Mouse (Mus musculus) kidney, embryonic 15.5 days (tissue): ENCODE measurements around the gene Lhx4. TPM values are rescaled to one million over a fixed set of nuclear protein-coding genes. Genes with fewer than 3 reads are reported as not detected.
A peak's percentile ranks its signal among the peaks of the same experiment; 100 is the strongest.

ENCODE experiments used
- ATAC-seq: fragments of 200-750 bp; cut with Nextera tagmentation; replicated peaks from 2 replicates; pipeline ENCODE4 v1.8.0; 2017; ENCODE audit warnings: moderate TSS enrichment; ENCODE audit not compliant: low FRiP score
- H3K27ac ChIP-seq: fragments of 300-500 bp; sonication (generic); 2 replicates; pipeline ENCODE4 v1.5.1; 2015; ENCODE audit warnings: mild to moderate bottlenecking, inconsistent platforms
- H3K27me3 ChIP-seq: fragments of 300-500 bp; sonication (generic); 2 replicates; pipeline ENCODE4 v1.6.1; 2015; ENCODE audit warnings: inconsistent platforms
- H3K36me3 ChIP-seq: fragments of 300-500 bp; sonication (generic); 2 replicates; pipeline ENCODE4 v1.6.1; 2015; ENCODE audit warnings: inconsistent platforms
- H3K4me1 ChIP-seq: fragments of 300-500 bp; sonication (generic); 2 replicates; pipeline ENCODE4 v1.6.1; 2015; ENCODE audit warnings: inconsistent platforms
- H3K4me2 ChIP-seq: fragments of 300-500 bp; sonication (generic); 2 replicates; pipeline ENCODE4 v1.6.1; 2015; ENCODE audit warnings: moderate library complexity, mild to moderate bottlenecking, inconsistent platforms
- H3K4me3 ChIP-seq: fragments of 300-500 bp; sonication (generic); replicated peaks from 2 replicates; pipeline ENCODE4 v1.5.1; 2015; ENCODE audit warnings: mild to moderate bottlenecking, inconsistent platforms
- H3K9ac ChIP-seq: fragments of 300-500 bp; sonication (generic); 2 replicates; pipeline ENCODE4 v1.6.1; 2015; ENCODE audit warnings: mild to moderate bottlenecking, inconsistent platforms
- H3K9me3 ChIP-seq: fragments of 300-500 bp; sonication (generic); replicated peaks from 2 replicates; pipeline ENCODE4 v1.6.1; 2016; ENCODE audit warnings: inconsistent platforms
- WGBS: fragments of 180-500 bp; shearing (Covaris S2); methylation state at CpG from one replicate; pipeline ENCODE4 v1.1.7; 2015; ENCODE audit warnings: mixed read lengths; 5-methylcytosine and 5-hydroxymethylcytosine counted together
- polyA plus RNA-seq: library from polyadenylated mRNA; unstranded; fragments of >200 nt; fragmentation: Nextera tagmentation; extraction: Ambion mirVana; gene quantifications from 2 replicates; pipeline ENCODE4 v1.2.1, GENCODE M21; 2015

Lhx4 gene
- polyA plus RNA-seq, 1 experiment from 2014 or later = not detected

DNA sequence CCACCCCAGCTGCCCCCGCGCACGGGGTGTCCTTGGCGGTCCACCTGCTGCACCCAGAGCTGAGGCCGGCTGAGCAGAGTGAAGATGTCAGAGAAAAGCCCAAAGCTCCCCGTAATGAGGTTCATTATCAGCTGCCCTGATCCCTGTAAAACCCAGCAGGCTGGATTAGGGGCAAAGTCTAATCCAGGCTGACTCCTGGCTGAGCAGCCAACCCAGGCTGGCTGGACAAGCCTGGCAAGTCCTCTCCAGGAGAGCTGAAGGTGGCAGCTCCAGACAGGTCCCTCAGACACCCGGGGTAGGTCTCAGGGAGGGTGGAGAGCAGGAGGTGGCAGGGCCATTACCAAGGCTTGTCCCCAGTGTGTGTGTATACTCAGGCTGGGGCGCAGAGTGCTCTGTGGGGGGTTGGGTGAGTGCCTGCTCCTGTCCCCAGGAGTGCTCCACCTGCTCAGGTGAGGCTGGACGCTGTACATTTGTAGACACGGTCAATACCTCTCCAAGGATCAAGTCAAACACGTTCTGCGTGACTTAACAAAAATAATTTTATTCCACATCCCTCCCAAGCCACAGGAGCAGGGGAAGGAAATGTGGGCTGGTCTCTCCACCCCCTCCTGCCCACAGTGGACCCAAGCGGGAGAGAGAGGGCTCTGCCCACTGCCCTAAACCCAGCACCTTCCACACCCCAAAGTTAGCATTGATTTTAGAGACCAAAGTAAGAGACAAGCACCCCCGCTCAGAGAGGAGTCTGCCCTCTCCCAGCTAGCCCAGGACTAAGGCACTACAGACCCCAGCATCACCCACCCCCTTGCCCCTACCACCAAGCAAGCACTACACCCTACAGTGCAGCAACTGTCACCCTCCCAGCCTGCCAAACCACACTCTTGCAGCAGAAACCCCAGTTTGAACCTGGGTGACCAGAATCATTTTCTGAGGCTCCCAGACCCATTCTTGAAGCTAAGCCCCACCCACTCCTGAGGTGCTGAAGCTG lies 26.4 kb upstream of the Lhx4 start:
- ATAC-seq = peak; percentile 66

DNA sequence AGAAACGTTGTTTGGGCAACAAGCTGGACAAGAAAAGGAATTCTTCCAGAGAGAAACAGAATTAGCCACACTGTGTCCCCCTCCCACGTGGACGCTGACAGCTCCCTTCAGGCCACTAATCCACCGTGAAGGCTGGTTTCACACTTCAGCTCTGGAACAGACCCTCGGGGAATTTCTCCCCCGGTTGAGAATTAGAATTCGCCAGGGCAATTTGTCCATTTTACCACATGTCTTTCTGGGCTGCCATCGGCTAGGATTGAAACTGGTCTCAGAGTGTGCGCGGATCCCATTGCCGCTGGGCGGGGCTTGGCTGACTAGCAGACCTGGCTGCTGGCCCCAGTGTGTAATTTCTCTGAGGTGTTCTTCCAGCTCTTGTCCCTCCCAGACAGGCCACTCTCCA lies 7.7 kb upstream of the Lhx4 start:
- H3K9ac ChIP-seq = no peak overlapping the region
- no peak for ATAC-seq
- no peaks in the 10 kb centered on the region for H3K4me1 ChIP-seq
- no peak overlapping the region for H3K4me3 ChIP-seq
- H3K36me3 ChIP-seq = no peaks in the 10 kb centered on the region
- WGBS = 29% methylated on average over 12 of the region's 12 CpGs
- H3K4me2 ChIP-seq = no peak overlapping the region
- no peaks in the 10 kb centered on the region for H3K9me3 ChIP-seq
- no peak overlapping the region for H3K27ac ChIP-seq
- H3K27me3 ChIP-seq = no peaks in the 10 kb centered on the region; the same call in 1 of the 2 replicates

More for the DNA sequence above, 26.4 kb upstream of the Lhx4 start:
- Histone ChIP-seq H3K9me3 (no peaks in the 10 kb centered on the region), H3K4me3 (no peak overlapping the region), H3K4me1 (0 out of 2 replicates have a peak, but pooled peaks cover 2% of the 10 kb centered on the region), H3K27me3 (no peaks in the 10 kb centered on the region), H3K9ac (no peak overlapping the region), H3K27ac (no peak overlapping the region), H3K4me2 (no peak overlapping the region), H3K36me3 (peaks cover 26% of the 10 kb centered on the region)
- WGBS = 68% methylated on average over 14 of the region's 14 CpGs

DNA sequence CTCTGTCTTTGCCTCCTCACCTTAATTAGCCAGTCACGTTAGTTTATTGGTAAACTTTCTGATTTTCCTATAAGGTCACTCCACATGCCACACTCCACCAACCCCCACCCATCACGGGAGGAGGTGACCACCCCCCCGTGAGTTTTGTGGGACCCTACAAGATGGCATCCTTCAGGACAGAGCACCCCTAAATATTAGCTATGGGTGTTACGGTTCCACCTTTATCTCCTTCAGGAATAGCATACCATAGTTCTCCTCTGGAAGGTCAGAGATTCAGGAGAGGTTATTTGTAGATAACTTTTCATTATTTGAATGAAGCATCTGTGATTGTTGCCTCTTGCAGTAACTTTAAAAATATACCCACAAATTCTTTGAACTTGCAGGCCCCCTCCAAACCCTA lies 7.2 kb upstream of the Lhx4 start:
- no peak overlapping the region for H3K9ac ChIP-seq
- no peaks in the 10 kb centered on the region for H3K9me3 ChIP-seq
- no peaks in the 10 kb centered on the region for H3K4me1 ChIP-seq
- H3K4me3 ChIP-seq = no peak overlapping the region
- peaks cover 4% of the 10 kb centered on the region for H3K27me3 ChIP-seq
- no peak overlapping the region for H3K4me2 ChIP-seq
- H3K27ac ChIP-seq = no peak overlapping the region
- ATAC-seq = no peak
- WGBS = 89% methylated on average over 4 of the region's 4 CpGs
- no peaks in the 10 kb centered on the region for H3K36me3 ChIP-seq

DNA sequence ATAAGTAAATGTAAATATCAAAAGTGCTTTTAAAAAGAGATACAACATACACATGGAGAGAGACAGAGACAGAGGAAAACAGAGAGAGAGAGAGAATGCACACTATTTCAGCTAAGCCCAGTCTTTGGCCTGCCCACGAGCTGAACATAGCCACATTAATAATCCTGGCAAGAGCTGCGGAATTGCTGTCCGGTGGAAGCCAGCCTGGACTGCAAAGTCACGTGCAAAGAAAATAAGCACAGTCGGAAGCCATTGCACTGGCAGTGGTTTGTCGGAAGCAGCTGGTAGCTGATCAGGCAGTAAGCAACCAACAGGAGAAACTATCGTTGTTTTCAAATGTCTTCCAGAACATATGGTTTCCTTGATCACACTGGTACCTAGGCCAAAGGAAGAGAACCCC lies 6.1 kb upstream of the Lhx4 start:
- 62% methylated on average over 7 of the region's 7 CpGs for WGBS
- Histone ChIP-seq H3K9me3 (no peaks in the 10 kb centered on the region), H3K9ac (no peak overlapping the region), H3K27ac (no peak overlapping the region), H3K27me3 (peaks cover 15% of the 10 kb centered on the region), H3K4me2 (no peak overlapping the region), H3K4me3 (no peak overlapping the region), H3K36me3 (no peaks in the 10 kb centered on the region), H3K4me1 (no peaks in the 10 kb centered on the region)
- ATAC-seq = no peak

DNA sequence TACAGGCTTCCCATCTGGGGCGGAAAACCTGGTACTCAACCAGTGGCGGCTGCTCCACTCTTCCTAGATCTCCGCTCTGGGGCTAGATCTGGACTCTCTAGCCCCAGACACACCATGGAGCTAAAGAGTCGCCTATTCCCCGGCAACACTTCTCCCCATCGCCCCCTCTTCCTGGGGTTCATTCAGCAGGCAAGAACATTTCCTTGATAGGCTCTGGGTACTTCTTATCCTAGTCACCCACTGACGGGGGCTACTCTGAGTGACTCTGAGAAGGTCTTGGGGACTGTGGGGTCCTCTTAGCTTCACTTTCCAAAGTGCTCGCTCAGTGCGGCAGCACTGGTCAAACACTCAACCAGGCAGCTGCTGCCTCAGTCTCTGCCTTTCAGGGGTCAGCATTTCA lies 1.9 kb upstream of the Lhx4 start:
- H3K4me1 ChIP-seq = peaks cover 14% of the 10 kb centered on the region
- 79% methylated on average over 9 of the region's 9 CpGs for WGBS
- no peak overlapping the region for H3K4me3 ChIP-seq
- H3K36me3 ChIP-seq = no peaks in the 10 kb centered on the region
- no peak for ATAC-seq
- H3K9ac ChIP-seq = no peak overlapping the region
- H3K27ac ChIP-seq = no peak overlapping the region
- peaks cover 57% of the 10 kb centered on the region for H3K27me3 ChIP-seq
- H3K4me2 ChIP-seq = no peak overlapping the region
- no peaks in the 10 kb centered on the region for H3K9me3 ChIP-seq

DNA sequence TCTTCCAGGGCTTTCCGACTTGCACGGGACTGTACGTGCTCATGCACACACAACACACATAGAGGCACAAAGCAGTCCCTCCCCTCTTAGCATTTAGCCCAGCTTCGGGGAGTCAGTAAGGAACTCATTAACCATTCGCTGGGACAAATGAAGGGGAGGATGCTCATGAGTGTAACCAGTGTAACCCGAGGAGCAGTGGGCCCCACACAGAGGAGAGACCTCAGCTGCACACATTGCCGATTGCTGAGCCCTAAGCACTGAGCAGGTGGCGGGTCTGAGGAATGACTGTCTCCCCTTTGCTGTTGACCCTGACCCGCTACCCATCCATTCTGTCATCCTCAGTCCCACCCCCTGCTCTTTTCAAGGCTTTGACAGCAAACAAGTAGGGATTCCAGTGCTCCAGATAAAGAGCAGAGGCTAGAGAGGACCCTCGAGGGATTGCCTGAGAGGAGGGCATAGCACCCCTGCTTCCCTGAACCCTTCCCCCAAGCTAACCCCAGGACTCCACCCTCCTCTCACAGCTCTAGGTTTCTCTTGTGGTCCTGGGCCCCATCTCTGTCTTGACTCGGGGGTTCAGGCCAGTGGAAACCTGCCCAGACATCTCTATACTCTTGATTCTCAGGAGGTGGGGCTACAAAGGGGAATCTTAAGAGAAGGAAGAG lies 836 bp downstream of the Lhx4 start:
- peaks cover 14% of the 10 kb centered on the region for H3K4me1 ChIP-seq
- H3K27me3 ChIP-seq = peaks cover 85% of the 10 kb centered on the region
- no peak overlapping the region for H3K27ac ChIP-seq
- H3K9me3 ChIP-seq = no peaks in the 10 kb centered on the region
- 7% methylated on average over 11 of the region's 11 CpGs for WGBS
- no peaks in the 10 kb centered on the region for H3K36me3 ChIP-seq
- peak; percentile 96 for ATAC-seq
- no peak overlapping the region for H3K4me3 ChIP-seq
- no peak overlapping the region for H3K4me2 ChIP-seq
- H3K9ac ChIP-seq = no peak overlapping the region

DNA sequence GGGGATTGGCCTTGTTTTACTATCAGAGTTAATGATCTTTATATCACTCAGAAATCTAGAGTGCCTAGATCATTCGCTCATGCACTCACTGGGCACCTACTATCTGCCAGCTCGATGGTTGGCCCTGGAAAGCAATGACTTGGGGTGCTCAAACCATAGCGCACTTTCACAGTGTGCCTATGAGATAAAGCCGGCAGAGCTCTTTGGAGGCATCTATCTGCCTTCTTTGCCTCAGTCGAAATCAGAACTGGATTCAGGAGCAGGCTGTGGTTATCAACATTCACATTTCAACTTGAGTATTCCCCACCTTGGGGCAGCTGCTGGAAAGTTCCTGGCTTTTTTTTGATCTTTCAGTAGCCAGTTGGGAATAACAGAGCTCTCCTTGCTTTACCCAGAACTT lies 3.6 kb downstream of the Lhx4 start:
- no peak overlapping the region for H3K4me3 ChIP-seq
- no peak for ATAC-seq
- WGBS = 76% methylated on average over 5 of the region's 5 CpGs
- H3K27me3 ChIP-seq = peaks cover 92% of the 10 kb centered on the region
- peaks cover 19% of the 10 kb centered on the region for H3K4me1 ChIP-seq
- H3K27ac ChIP-seq = no peak overlapping the region
- H3K36me3 ChIP-seq = no peaks in the 10 kb centered on the region
- no peaks in the 10 kb centered on the region for H3K9me3 ChIP-seq
- H3K9ac ChIP-seq = no peak overlapping the region
- no peak overlapping the region for H3K4me2 ChIP-seq

DNA sequence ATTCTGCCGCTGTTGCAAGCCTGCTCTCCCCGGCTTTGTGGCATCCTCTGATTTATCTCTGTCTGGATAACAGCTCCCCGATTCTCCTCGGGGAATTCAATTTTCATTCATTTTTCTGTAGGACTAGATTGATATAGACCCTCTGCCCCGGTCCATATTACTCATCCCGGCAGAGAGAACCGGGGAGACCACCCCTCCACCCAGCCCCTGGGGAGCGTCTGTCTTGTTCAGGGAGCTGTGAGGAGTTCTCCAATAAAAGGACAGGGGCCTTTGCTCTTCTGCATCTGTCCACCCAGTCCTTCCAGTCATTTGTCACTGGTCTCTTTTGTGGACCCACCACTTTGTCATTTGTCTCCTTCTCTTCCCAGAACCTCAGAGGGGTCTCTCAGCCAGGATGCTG lies 4.5 kb downstream of the Lhx4 start:
- no peak for ATAC-seq
- H3K4me3 ChIP-seq = no peak overlapping the region
- no peak overlapping the region for H3K4me2 ChIP-seq
- H3K36me3 ChIP-seq = no peaks in the 10 kb centered on the region
- H3K9me3 ChIP-seq = no peaks in the 10 kb centered on the region
- no peak overlapping the region for H3K27ac ChIP-seq
- H3K27me3 ChIP-seq = peaks cover 92% of the 10 kb centered on the region
- peaks cover 28% of the 10 kb centered on the region for H3K4me1 ChIP-seq
- no peak overlapping the region for H3K9ac ChIP-seq
- WGBS = 7% methylated on average over 8 of the region's 8 CpGs

DNA sequence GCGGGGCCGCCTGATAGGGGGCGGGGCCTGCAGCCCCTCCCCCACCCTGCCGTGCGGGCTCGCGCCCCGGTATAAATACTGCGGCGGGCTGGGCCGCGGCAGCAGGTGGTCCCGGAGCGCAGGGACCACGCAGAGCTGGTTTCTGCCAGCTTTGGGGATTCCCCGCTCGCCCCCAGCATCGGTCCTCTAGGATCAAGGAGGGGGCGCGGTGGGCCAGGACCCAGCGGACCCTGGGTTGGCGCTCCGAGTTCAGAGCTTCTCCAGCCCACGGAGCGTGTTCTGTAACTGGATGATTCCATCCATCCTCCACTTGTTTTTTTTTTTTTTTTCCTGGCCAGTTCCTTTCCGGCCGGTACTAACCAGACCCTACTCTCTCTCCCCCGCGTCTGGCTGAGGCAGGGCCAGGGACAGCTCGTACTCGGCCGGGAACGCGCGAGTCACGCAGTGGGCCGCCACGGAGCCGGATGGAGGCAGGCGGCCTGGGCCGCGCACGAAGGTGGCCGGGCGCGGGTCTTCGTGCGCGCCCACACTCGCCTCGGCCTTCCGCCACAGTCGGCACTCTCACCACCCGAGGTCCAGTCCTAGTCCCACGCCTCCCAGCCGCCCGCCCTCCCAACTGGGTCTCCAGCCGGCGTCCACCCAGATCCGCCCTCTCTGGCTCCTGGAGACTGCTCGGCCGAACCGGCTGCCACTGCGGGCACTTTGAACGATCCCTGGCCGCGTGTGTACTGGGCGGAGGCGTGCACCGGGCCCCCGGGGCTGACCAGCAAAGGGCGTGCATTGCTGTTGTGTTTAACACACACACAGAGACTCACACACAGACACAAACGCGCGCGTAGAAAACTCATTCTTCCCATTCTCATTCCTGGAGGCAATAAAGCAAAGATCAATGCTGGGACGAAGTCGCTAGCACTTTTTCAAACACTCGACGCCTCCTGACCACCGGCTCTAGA lies 8.8 kb downstream of the Lhx4 start:
- peak; percentile 63 for ATAC-seq
- Histone ChIP-seq H3K27me3 (peaks cover 92% of the 10 kb centered on the region), H3K9ac (peak overlapping the region; percentile 24), H3K4me3 (peak overlapping the region; percentile 55), H3K36me3 (no peaks in the 10 kb centered on the region), H3K4me2 (peak overlapping the region; percentile 98), H3K9me3 (no peaks in the 10 kb centered on the region), H3K27ac (no peak overlapping the region), H3K4me1 (peaks cover 35% of the 10 kb centered on the region)
- WGBS = under 1% methylated on average over 79 of the region's 81 CpGs

DNA sequence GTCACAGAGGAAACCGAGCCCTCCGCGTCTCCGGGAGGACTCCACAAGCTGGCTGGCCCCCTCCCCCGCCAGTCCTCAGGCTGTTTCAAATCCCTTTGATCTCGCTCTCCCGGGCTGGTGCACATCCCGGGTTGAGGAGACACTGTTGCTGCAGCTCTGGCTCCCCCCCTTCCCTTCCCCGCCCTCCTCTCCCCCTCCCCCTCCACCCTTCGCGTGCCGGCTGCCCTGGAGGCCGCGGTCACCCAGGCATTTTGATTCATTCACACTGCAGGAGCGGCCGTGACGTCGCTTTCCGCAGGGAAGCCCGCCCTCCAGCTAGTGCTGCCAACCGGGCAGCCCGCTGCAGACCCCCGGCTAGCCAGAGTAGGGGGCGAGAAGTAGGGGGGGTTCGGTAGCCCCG lies 9.5 kb downstream of the Lhx4 start:
- Histone ChIP-seq H3K27me3 (peaks cover 92% of the 10 kb centered on the region), H3K9ac (peak overlapping the region; percentile 24; the same call in 1 of the 2 replicates), H3K27ac (no peak overlapping the region), H3K4me1 (peaks cover 42% of the 10 kb centered on the region), H3K36me3 (no peaks in the 10 kb centered on the region), H3K4me3 (peak overlapping the region; percentile 55), H3K9me3 (no peaks in the 10 kb centered on the region), H3K4me2 (peak overlapping the region; percentile 98)
- WGBS = under 1% methylated on average over 25 of the region's 26 CpGs
- ATAC-seq = peak; percentile 68

DNA sequence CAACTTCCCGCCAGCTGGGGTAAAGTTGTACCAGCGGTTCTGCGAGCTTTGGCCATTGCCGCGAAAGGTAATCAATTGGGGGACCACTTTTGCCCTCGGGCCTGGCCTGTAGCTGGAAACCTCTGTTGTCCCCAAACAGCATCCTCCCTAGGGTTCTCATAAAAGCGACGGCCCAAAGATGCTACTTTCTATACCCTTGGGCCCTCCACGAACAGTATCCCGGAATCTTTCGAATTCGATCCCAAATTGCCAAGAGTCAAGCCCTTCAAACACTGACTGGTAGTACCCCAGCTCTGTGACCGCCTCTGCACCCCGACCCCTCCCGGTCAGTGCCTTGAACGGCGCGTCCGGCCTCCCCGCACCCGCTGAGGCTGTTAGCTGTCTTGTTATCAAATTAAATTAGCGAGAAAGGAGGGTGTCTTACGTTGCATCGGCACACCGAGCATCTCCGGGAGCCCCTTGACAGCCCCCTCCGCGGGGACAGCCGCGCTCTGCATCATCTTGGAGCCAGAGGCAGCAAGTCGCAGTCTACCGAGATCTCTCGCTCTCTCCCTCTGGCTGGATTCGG lies 10.0 kb downstream of the Lhx4 start:
- peak overlapping the region; percentile 98 for H3K4me2 ChIP-seq
- no peaks in the 10 kb centered on the region for H3K36me3 ChIP-seq
- H3K9ac ChIP-seq = no peak overlapping the region
- H3K27ac ChIP-seq = no peak overlapping the region
- H3K9me3 ChIP-seq = no peaks in the 10 kb centered on the region
- H3K4me1 ChIP-seq = peaks cover 45% of the 10 kb centered on the region
- H3K27me3 ChIP-seq = peaks cover 92% of the 10 kb centered on the region
- under 1% methylated on average over 34 of the region's 34 CpGs for whole genome bisulfite sequencing
- H3K4me3 ChIP-seq = peak overlapping the region; percentile 55
- peak; percentile 37; the same call in 1 of the 2 replicates for ATAC-seq
